Mouse (Mus musculus): ENCODE results near the gene Foxp1.
A peak's percentile ranks its signal among the peaks of the same experiment; 100 is the strongest.

The Foxp1 gene

GRCm38 (mm10) chr6:99228336-99228870 is 294.1 kb downstream of the Foxp1 start:
- no peak for TF ChIP-seq GATA4 (IDR thresholded peaks at IDR 0.05; ENCODE audit: insufficient replicate concordance, low read length)

GRCm38 (mm10) chr6:99221147-99221546 is 301.4 kb downstream of the Foxp1 start:
- no peak for TF ChIP-seq GATA4 (IDR thresholded peaks at IDR 0.05; ENCODE audit: insufficient replicate concordance, low read length)

- TF ChIP-seq GATA4 (IDR thresholded peaks at IDR 0.05; ENCODE audit: insufficient replicate concordance, low read length) = no peak
Measured at GRCm38 (mm10) chr6:99220472-99220871, 302.0 kb downstream of the Foxp1 start.

DNA sequence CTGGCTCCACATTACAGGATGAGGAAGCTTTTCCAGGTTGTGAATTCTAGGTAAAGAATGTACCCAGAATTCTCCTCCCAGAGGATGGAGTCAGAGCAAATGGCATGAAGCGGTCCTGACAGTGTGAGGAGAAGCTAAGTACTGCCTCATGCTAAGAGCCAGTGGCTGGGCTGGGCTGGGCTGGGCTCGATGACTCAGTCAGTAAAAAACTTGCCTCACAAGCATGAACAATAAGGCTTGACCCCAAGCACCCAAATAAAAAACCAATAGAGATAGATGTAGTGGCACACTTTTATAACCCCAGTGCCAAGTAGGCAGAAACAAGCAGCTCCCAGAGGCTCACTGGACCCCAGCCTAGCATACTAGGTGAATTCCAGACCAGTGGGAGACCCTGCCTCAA is 304.7 kb downstream of the Foxp1 start:
- TF ChIP-seq GATA4 (IDR thresholded peaks at IDR 0.05; ENCODE audit: insufficient replicate concordance, low read length) = no peak

- TF ChIP-seq GATA4 (IDR thresholded peaks at IDR 0.05; ENCODE audit: insufficient replicate concordance, low read length) = no peak
Measured at GRCm38 (mm10) chr6:99217155-99217554, 305.4 kb downstream of the Foxp1 start.

- TF ChIP-seq GATA4 (IDR thresholded peaks at IDR 0.05; ENCODE audit: insufficient replicate concordance, low read length) = no peak
Measured at GRCm38 (mm10) chr6:99212461-99212860, 310.1 kb downstream of the Foxp1 start.

DNA sequence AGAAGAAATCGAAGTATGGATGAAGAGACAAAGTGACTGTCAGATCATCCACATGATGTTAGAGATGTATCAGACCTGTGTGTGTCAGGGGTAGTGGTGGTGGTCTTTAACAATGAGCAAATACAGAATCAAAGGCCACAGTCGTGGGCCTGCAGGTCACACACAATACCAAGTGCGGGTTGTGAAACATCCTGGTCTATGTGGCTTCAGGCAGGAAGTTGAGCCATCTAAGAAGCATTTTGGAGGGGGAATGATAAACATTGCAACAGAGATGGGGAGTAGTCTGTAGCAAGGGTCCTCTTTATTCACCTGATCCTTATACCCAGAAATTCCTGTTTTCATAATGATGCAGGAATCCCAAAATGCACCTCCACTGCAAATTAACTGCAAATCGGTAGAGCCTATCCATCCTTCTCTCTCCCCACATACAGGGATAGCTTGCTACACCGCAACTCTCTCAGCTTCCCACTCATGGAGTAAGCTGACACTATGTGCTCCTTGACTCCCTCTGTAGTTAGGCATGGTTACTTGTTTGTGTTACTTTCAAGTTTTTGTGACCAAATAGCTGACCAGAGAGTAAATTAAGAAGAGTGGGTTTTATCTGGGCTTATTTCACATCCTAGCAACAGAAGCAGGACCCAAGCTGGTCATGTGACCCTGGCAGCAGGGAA is 310.7 kb downstream of the Foxp1 start:
- TF ChIP-seq GATA4 (IDR thresholded peaks at IDR 0.05; ENCODE audit: insufficient replicate concordance, low read length) = no peak

- TF ChIP-seq GATA4 (IDR thresholded peaks at IDR 0.05; ENCODE audit: insufficient replicate concordance, low read length) = no peak
Measured at GRCm38 (mm10) chr6:99210161-99210560, 312.4 kb downstream of the Foxp1 start.

DNA sequence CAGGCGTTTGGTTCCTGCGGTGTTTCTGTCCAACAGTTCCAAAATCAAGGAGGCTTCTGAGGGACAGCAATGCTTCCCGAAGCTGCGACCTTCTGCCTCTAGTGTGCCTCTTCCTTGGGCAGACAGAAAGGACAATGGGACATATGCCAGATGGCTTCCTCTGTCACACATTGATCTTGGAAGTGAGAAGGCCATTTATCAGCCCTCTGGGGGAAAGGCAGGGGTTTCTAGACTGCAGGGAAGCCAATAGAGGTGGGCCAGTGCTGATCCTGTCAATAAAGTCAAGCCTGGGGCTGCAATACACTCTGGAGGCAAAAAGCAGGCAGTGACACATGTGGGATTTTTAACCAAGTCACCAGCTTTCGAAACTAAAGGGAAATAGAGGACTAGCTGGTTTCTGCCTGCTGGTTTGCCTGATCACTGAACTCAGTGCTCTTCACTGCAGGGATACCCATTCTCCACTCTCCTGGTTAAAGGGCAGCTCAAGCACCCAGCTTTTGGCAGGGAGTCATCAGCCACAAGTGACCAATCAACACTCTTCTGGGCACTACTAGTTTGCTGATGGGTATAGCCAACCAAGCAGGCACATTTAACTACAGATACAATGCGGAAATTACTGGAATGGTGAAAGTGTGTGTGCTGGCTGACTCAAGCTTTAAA is 315.2 kb downstream of the Foxp1 start:
- TF ChIP-seq GATA4 (IDR thresholded peaks at IDR 0.05; ENCODE audit: insufficient replicate concordance, low read length) = no peak

- TF ChIP-seq GATA4 (IDR thresholded peaks at IDR 0.05; ENCODE audit: insufficient replicate concordance, low read length) = peak; percentile 63; the same call in 1 of the 2 replicates
Measured at GRCm38 (mm10) chr6:99206437-99206870, 316.1 kb downstream of the Foxp1 start.

DNA sequence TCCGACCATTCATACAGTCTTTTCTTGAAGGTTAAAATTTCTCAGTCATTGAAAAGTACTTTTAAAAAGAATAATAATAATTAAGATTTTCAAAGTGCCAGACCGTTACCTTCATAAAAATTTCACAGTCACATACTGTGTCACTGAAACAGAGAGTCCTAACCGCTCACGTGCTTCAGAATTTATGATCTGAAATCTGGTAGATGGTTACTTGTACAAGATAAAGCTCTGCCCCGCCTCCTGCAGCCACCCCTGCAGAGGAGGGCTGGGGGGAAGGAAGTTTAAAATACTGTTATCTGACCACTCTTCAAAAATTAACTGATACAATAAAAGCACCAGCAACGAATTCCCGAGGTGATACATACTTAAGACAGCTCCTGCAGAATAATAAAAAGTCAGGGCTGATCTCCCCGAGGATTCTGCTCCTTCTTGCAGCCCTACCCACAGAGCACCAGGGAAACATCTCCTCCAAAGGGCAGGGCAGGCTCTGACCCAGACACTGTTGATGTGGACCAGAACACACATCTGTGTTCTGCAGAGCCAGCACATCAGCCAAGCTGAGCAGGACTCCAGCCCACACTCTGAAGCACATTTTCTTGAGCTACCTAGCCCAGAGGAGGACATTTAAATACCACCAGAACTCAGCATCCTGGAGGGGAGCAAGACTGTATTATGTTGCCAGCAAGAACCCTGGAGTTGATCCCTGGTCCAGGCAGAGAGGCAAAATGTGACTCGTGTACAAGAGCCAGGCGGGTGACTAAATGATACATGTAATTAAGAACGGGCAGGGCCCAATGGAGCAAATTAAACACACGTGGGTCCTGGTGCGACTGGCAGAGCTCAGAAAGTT is 316.7 kb downstream of the Foxp1 start:
- TF ChIP-seq GATA4 (IDR thresholded peaks at IDR 0.05; ENCODE audit: insufficient replicate concordance, low read length) = no peak

- no peak for TF ChIP-seq GATA4 (IDR thresholded peaks at IDR 0.05; ENCODE audit: insufficient replicate concordance, low read length)
Measured at GRCm38 (mm10) chr6:99204780-99205586, 317.5 kb downstream of the Foxp1 start.

DNA sequence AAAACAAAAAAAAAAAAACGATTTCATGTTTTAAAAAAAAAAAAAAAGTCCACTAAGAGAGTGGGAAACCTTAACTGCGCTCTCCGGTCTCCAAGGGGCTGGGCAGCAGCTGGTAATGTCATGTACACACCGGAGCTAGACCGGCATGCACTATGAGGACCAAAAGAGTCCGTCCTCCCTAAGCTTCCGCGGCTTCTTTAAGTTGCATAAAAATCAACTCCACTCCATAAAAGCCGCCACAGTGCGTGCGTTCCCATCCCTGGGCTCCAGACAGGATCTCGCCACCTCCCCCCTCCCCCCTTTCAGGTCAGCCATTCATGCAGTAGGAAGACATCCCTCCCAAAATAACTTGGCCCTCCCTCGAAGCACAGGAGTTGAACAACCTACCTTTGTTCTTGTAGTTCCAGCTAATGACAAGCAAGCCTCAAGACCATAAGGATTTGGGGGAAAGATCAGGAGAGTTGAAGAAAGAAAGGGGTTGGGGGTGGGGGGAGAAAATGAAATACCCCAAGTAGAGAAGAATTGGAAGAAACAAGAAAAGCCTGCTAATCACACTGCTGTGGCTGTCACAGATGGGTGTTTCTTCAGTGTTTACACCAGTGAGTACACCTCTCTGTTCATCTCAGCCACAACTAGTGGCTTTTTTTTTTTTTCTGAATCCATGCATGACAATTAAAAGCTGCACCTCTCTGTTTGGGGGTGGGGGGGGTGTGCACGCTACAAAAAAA is 318.3 kb downstream of the Foxp1 start:
- TF ChIP-seq GATA4 (IDR thresholded peaks at IDR 0.05; ENCODE audit: insufficient replicate concordance, low read length) = no peak

DNA sequence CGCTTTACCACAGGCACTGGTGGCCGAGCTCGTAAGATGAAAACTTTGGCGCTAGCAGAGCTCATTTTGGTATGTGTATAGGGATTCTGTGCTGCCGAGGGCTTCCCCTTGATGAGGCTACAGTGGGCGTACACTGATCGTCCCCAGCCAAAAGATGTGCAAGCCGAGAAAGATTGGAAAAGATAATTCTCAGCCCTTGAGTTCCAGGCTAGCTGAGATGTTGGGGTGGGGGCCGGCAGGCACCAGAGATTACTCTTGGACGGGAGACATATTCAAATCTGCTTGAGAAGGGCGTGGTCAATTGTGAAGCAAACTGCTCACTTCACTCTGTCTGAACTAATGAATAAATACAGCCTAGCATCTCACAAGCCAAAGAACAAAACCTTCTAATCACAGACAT is 319.3 kb downstream of the Foxp1 start:
- TF ChIP-seq GATA4 (IDR thresholded peaks at IDR 0.05; ENCODE audit: insufficient replicate concordance, low read length) = no peak

Measured in liver, adult (tissue).